Mouse (Mus musculus) spleen, adult 12 weeks (tissue): ENCODE data around the gene Amdhd2.

Experiments used
- DNase-seq: peaks from one replicate; pipeline ENCODE4 v3.0.0; 2022; ENCODE audit warnings: low spot score

The Amdhd2 gene

DNA sequence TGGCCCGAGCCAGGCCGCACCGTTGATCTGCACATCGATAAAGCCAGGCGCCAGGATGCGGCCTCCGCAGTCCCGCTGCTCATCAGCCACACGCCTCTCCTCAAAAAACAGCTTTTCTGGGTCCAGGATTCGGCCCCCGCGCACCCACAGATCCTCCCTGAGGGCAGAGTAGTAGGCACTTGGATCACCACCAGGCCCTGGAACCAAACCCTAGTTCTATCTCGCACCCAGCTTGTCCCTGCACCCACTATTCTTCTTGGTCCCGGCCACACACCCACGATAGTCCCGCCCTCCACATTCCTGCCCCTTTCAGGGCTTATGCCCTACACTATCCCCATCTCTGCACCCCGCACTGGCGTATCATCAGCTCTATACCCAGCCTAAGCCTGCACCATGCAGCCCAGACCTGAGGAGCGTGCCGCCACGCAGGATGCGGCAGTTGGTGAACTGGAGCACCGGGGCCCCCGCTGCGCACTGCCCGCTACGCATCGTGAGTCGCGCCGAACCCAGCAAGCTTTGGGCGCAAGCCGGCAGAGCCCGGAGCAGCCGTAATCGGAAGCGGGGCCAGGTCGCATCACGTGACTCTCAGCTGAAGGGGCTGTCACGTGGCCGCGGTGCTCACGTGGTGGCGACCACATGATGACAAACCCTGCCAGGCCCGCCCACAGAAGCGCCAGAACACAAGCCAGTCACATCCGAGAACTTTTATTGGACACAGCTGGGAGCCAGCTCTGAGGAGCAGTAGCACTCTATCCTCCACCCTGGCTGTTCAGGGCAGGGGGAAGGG, at the start of gene Amdhd2:
Amdhd2 (minus strand) TSS at position 591 of the 787 bp plus-strand sequence.
- DNase-seq: peak; percentile 83

GRCm38 (mm10) chr17:24213186-24213585, 49.6 kb upstream of the Amdhd2 start:
- no peak for DNase-seq

DNA sequence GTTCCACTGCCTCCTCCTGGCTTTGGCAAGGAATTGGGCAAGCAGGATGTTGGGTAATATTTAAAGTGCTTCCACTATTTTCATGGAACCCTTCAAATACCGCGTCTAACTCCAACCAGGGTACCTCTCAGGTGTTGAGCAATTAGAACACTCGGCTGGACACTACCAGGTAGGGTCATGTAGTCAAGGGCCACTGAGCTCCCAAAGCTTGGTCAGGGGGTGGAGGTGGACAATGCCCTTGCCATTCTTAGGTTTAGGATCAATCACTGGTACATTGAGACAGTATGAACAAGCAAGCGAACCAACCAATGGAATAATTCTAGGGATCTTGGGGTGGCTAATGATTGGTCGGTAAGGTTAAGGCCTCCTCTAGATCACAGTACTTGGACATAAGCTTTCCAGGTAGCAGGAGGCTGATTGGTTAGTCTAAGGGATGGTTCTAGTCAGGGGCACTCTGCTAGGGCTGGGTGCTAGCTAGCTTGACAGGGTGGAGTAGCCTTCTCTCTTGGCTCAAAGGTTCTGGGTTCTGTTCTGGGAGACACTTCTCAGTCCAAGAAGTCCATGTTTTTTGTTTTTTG, 49.0 kb upstream of the Amdhd2 start:
- no peak for DNase-seq

DNA sequence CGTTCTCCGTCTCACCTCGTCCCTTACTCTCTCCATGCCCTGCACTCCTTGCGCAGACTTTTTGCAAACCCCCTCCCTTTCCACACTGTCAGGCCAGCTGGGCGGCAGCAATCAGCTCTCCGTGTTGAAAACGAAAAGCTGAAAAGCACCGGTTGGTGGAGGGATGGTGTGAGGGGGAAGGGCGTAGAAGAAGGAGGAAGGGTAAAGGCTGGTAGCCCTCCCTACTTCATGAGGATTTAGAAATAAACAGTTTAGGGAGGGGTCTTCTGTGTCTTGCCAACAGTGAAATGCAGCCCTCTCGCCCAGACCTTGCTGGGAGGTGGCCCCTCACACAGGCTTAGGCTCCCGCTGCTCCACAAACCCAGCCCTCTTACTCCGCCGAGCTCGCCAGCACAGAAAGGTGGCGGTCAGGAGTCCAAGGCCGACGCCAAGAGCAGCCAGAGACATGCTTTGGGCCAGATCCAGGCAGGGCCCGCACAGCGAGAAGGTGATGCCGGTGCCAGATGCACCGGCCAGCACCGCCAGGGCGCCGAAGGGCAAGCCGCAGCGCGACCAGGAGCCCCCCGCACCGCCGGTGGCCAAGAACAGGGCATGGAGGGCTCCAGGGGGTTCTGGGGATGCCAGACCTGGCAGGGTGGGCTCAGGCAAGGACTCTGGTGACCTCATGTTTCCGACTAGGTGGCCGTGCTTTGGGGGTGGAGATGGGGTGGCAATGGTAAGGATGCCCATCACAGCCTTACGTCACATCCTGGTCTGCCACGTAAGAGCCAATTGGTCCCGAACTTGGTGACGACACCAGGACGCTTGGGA, 48.3 kb upstream of the Amdhd2 start:
- DNase-seq: no peak

GRCm38 (mm10) chr17:24210591-24210990, 47.0 kb upstream of the Amdhd2 start:
- DNase-seq: no peak

- DNase-seq: no peak
Observed at GRCm38 (mm10) chr17:24209916-24210240, 46.3 kb upstream of the Amdhd2 start.

DNA sequence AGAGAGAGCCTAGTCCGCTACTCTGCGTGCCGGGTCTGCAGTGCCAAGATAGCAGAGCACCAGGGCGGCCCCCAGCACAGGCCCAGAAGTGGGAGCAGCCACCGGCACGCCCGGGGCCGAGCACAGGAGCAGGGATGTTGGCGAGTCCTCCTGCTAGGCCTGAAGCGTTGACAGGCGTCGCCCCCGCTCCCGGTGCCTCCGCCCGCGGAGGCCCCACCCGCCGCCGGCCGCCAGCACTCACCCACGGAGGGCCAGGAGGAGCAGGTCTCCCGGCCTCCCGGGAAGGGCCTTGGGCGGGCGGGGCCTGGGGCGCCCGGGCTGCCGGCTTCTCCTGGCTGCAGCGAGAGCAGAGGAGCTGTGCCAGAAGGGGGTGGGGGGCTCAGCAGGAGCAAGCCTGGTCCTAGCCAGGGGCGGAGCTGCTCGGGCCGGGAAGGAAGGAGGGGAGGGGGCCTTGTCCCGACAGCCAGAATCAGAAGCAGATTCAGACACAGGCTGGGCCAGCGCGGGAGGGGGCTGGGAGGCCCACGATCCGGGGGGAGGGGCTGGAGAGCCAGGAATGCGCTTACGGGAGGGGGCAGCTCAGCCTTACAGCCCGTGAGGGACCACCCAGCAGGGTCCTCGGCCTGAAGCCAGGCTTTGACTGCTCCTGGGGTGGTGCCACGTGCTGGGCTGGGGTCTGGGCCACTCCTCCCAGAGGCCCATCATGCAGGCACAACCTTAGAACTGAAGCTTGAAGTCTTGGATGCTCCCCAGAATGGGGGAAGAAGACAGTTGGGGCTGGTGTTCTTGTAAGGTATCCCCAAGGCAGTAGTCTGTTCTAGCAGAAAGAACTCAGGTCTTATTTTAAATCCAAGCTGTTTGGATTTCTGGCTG, 45.7 kb upstream of the Amdhd2 start, which contains the start of gene Ntn3:
Ntn3 (minus strand) TSS at position 489 of the 873 bp plus-strand sequence.
- DNase-seq: peak; percentile 71

GRCm38 (mm10) chr17:24208641-24209042, 45.1 kb upstream of the Amdhd2 start:
- DNase-seq: no peak

DNA sequence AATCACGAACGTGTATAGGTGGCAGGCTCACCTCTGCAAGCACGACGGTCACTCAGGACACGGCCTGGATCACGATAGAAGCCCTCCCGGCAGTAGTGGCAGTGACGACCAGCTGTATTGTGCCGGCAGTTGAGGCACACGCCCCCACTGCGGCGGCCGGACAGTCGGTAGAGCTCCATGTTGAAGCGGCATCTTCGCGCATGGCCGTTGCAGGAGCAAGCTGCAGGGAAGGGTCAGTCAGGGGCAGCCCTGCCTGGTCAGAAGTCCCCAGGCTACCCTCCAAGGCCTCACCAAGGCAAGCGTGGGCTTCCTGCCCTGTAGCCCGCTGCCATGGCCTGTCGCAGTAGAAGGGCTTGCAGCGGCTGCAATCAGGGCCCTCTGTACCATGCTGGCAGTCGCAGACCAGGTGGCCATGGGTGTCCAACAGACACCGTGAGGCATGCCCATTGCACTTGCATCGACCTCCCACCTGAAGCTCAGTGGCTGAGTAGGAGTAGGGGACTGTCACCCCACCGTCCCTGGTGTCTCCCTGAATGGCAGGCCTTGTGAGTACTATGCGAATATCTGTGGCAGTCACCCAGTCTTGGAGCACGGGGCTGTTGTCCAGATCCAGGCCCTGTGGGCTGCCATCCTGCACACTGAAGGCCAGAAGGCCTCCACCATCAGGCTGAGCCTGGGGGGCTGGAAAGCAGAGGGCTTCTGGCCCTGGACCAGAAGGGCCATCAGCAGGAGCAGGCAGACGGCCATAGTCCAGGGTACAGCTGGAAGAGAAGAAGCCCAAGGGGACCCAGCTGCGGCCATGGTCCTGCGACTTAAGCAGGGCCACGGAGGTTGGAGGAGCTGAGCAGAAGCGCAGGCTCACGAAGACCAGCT, 44.4 kb upstream of the Amdhd2 start:
- no peak for DNase-seq

GRCm38 (mm10) chr17:24206451-24207351, 43.1 kb upstream of the Amdhd2 start:
- DNase-seq: peak; percentile 68

GRCm38 (mm10) chr17:24205908-24206361, 42.4 kb upstream of the Amdhd2 start:
- DNase-seq: no peak

GRCm38 (mm10) chr17:24205284-24205888, 41.8 kb upstream of the Amdhd2 start, which contains the start of gene Tbc1d24:
TSS of gene Tbc1d24 (minus strand) at chr17:24205562.
- DNase-seq: peak; percentile 84

- no peak for DNase-seq
Observed at GRCm38 (mm10) chr17:24204846-24205245, 41.3 kb upstream of the Amdhd2 start.

GRCm38 (mm10) chr17:24203611-24204534, 40.3 kb upstream of the Amdhd2 start:
- no peak for DNase-seq

DNA sequence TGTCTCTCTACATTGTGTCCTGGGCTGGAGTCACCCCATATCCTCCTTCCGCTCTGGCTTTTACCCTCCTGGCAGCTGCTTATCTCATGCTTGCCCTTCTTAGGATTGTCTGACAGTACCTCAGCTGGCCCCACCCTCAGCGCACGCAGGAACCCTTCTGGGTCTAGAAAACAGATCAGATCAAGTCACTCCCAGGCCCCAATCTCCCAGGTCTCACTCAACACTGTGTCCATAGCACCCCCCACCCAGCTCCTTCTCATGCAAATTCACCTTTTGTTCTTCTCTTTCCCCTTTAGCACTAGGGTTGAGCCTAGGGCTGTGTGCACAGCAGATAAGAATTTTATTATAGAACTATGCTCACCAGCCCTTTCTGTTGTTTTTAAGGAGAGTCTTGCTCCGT, 39.5 kb upstream of the Amdhd2 start:
- DNase-seq: no peak

DNA sequence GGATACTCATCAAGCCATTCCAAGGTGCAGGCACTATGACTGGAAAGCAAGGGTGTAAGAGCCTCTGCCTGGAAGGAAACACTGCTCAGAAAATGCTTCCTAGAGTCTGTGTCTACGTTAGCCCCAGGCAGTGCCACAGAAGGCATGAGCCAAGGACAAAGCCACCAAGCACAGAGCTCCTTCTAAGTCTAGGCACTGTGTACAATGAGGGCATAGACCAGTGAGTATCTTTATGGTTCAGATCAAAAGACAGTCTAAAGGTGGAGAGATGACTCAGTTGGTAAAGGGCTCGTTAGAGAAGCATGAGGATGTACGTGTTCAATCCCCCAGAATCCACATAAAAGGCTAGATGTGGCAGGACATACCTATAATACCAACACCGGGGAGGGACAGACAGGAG, 37.5 kb upstream of the Amdhd2 start:
- DNase-seq: no peak

DNA sequence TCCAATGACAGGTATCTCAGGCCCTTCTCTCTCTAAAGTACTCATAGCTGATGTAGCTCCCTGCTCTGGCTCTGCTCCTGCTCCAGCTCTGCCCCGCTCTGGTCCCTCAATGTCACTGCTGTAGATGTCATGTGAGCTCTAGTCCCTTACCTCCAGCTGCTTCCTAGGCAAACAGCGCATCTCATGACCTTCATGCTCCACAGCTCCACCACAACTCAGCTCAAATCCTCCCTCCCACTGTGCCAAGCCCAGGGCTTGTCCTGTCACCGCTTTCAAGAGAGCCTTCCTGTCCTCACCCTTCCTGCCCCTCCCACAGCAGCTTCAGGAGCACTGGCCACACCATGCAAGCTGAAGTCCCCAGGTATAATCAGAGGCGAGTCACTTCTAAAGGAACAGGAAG, 36.2 kb upstream of the Amdhd2 start:
- DNase-seq: no peak

GRCm38 (mm10) chr17:24199252-24199651, 35.7 kb upstream of the Amdhd2 start:
- DNase-seq: no peak
